Mouse (Mus musculus): ENCODE data around the gene Cd7. TPM values are rescaled to one million over a fixed set of nuclear protein-coding genes. Genes with fewer than 3 reads are reported as not detected.
"Not testable (repeated sequence)": the region's sequence is repeated elsewhere in the genome, so short reads cannot be mapped to it uniquely, and the experiment has no call there.

Gene Cd7
- polyA plus RNA-seq, 1 experiment from 2014 or later = 3.2 TPM

DNA sequence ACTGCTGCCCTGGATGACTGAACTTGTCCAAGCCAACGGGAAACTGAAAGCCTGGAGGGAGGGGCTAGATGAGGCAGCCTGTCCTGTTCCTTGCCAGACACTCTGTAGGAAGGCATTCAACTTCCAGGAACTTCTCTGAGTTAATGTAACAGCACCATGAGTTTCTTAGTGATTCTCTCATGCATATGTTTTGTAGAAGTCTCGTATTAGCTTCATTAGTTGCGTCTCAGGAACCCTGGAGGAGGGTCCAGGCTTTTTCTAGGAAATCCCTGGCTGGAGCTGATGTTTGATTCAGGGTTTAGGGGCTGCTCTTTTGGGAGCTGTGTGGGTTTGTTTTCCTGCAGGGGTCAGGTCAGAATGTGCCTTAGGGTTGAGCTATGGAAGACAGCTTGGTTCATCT lies 41.9 kb upstream of the Cd7 start, which contains the start of gene Sectm1a:
TSS of gene Sectm1a (minus strand) at position 101 of the 400 bp plus-strand sequence.
- no peaks in the 10 kb centered on the region for H3K9me3 ChIP-seq (ENCODE audit: low read length)
- peaks cover 13% of the 10 kb centered on the region for H3K4me1 ChIP-seq (ENCODE audit: insufficient read depth)
- ATAC-seq (no peak), DNase-seq (no peak)
- WGBS (ENCODE audit: insufficient replicate concordance) = 49% methylated on average over 3 of the region's 3 CpGs
- no peak within 1 kb of the TSS for H3K27ac ChIP-seq (ENCODE audit: low read depth)
- no peaks in the 10 kb centered on the region for H3K27me3 ChIP-seq (ENCODE audit: insufficient read depth, low read length)
- H3K36me3 ChIP-seq (replicated peaks; ENCODE audit: insufficient read depth, low read length) = no peaks in the 10 kb centered on the region
- H3K9ac ChIP-seq (replicated peaks) = no peak within 1 kb of the TSS; the same call in 1 of the 2 replicates
- TF ChIP-seq CTCF (IDR thresholded peaks at IDR 0.05; ENCODE audit: low read depth) = no peak
- no peak for TF ChIP-seq EP300 (IDR thresholded peaks at IDR 0.05; ENCODE audit: low read depth)
- H3K4me3 ChIP-seq (ENCODE audit: low read depth, low read length) = no peak within 1 kb of the TSS
- no peak within 1 kb of the TSS for H3K4me2 ChIP-seq (ENCODE audit: low read depth, low read length)

DNA sequence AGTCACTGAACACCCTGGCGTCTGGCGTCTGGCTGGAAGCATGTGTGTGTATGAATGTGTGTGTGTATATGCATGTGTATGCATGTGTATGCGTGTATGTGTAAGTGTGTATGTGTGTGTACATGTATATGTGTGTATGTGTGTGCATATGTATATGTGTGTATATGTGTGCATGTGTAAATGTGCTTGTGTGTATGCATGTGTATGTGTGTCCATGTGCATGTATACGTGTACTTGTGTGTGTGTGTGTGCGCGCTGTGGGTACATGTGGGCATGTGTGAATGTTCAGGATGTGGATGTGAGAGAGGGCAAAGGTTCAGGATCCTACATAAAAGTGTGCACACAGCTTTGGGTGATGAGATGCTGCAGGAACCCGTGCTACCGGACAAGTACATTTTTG lies 41.1 kb upstream of the Cd7 start:
- Histone ChIP-seq H3K4me3 (ENCODE audit: low read depth, low read length) (no peak overlapping the region), H3K36me3 (replicated peaks; ENCODE audit: insufficient read depth, low read length) (no peaks in the 10 kb centered on the region), H3K4me1 (ENCODE audit: insufficient read depth) (peaks cover 13% of the 10 kb centered on the region), H3K9ac (replicated peaks) (no peak overlapping the region), H3K27me3 (ENCODE audit: insufficient read depth, low read length) (no peaks in the 10 kb centered on the region), H3K27ac (ENCODE audit: low read depth) (no peak overlapping the region), H3K4me2 (ENCODE audit: low read depth, low read length) (no peak overlapping the region), H3K9me3 (ENCODE audit: low read length) (no peaks in the 10 kb centered on the region)
- WGBS (ENCODE audit: insufficient replicate concordance) = 87% methylated on average over 8 of the region's 8 CpGs
- TF ChIP-seq EP300 (IDR thresholded peaks at IDR 0.05; ENCODE audit: low read depth) (no peak), CTCF (IDR thresholded peaks at IDR 0.05; ENCODE audit: low read depth) (no peak)
- ATAC-seq = no peak
- DNase-seq = no peak

DNA sequence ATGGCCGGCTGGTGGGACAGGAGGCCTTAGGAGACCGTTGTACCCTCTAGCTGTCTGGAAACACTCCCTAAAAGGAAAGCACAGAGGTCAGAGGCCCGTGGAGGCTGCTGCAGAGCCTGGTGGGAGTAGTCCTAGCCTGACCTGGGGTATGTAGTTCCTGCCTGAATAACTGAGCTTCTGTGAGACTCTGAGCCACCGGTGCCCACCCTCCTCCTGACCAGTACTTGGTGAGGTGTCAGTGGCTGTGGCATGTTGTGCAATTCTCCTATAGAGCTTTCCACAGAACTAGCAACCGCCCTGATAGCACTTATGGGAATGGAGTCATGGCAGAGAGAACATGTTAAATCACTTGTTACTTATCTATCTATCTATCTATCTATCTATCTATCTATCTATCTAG lies 36.4 kb upstream of the Cd7 start:
- H3K4me1 ChIP-seq (ENCODE audit: insufficient read depth) = no peaks in the 10 kb centered on the region
- H3K36me3 ChIP-seq (replicated peaks; ENCODE audit: insufficient read depth, low read length) = no peaks in the 10 kb centered on the region
- no peak overlapping the region for H3K27ac ChIP-seq (ENCODE audit: low read depth)
- ATAC-seq (no peak), DNase-seq (no peak)
- H3K9me3 ChIP-seq (ENCODE audit: low read length) = no peaks in the 10 kb centered on the region
- H3K9ac ChIP-seq (replicated peaks) = no peak overlapping the region
- H3K4me2 ChIP-seq (ENCODE audit: low read depth, low read length) = no peak overlapping the region
- 59% methylated on average over 5 of the region's 5 CpGs for WGBS (ENCODE audit: insufficient replicate concordance)
- no peak overlapping the region for H3K4me3 ChIP-seq (ENCODE audit: low read depth, low read length)
- TF ChIP-seq EP300 (IDR thresholded peaks at IDR 0.05; ENCODE audit: low read depth) (no peak), CTCF (IDR thresholded peaks at IDR 0.05; ENCODE audit: low read depth) (no peak)
- no peaks in the 10 kb centered on the region for H3K27me3 ChIP-seq (ENCODE audit: insufficient read depth, low read length)

DNA sequence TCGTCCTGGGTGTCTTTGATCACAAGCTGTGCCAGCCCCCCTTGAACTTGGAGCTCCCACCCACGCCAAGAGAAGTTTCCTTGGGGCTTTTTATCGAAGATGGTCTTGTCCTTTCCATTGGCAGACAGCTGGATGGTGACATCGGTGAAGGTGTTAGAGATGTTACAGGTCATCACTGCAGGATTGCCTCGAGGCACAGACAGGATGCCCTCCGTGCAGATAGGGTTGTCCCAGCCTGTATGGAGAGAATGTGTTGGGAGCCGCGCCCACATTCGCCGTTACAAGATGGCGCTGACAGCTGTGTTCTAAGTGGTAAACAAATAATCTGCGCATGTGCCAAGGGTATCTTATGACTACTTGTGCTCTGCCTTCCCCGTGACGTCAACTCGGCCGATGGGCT lies 30.4 kb upstream of the Cd7 start:
- H3K9ac ChIP-seq (replicated peaks); H3K4me2 ChIP-seq (ENCODE audit: low read depth, low read length); H3K9me3 ChIP-seq (ENCODE audit: low read length); H3K36me3 ChIP-seq (replicated peaks; ENCODE audit: insufficient read depth, low read length); H3K4me3 ChIP-seq (ENCODE audit: low read depth, low read length); H3K27me3 ChIP-seq (ENCODE audit: insufficient read depth, low read length); ATAC-seq; H3K4me1 ChIP-seq (ENCODE audit: insufficient read depth); H3K27ac ChIP-seq (ENCODE audit: low read depth); DNase-seq: not testable (repeated sequence)
- WGBS (ENCODE audit: insufficient replicate concordance) = 85% methylated on average over 11 of the region's 16 CpGs

DNA sequence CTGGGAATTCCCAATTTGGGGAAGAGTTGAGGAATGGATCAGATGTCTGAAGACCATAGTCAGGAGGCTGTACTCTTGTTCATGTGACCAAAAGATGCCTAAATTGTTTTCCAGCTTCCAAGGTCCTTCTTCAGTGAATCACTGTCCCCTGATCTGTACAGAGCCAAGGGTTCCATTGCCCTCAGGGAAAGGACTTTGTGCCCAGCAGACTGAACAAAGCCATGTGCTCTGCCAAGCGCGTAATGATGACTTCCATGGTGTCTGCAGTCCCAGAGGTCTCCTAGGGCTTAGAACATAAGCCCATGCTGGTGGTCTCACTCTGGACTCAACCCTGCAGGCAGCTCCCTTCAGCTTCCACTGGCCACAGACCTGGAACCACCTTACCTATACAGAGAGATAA lies 28.7 kb upstream of the Cd7 start:
- H3K27ac ChIP-seq (ENCODE audit: low read depth) = no peak overlapping the region
- no peak for DNase-seq
- H3K36me3 ChIP-seq (replicated peaks; ENCODE audit: insufficient read depth, low read length) = no peaks in the 10 kb centered on the region
- no peak for ATAC-seq
- 85% methylated on average over 2 of the region's 2 CpGs for WGBS (ENCODE audit: insufficient replicate concordance)
- H3K4me1 ChIP-seq (ENCODE audit: insufficient read depth) = 0 out of 2 replicates have a peak, but pooled peaks cover 3% of the 10 kb centered on the region
- H3K27me3 ChIP-seq (ENCODE audit: insufficient read depth, low read length) = no peaks in the 10 kb centered on the region
- no peak overlapping the region for H3K4me3 ChIP-seq (ENCODE audit: low read depth, low read length)
- no peak overlapping the region for H3K9ac ChIP-seq (replicated peaks)
- H3K9me3 ChIP-seq (ENCODE audit: low read length) = no peaks in the 10 kb centered on the region
- TF ChIP-seq CTCF (IDR thresholded peaks at IDR 0.05; ENCODE audit: low read depth) (no peak), EP300 (IDR thresholded peaks at IDR 0.05; ENCODE audit: low read depth) (no peak)
- H3K4me2 ChIP-seq (ENCODE audit: low read depth, low read length) = no peak overlapping the region

DNA sequence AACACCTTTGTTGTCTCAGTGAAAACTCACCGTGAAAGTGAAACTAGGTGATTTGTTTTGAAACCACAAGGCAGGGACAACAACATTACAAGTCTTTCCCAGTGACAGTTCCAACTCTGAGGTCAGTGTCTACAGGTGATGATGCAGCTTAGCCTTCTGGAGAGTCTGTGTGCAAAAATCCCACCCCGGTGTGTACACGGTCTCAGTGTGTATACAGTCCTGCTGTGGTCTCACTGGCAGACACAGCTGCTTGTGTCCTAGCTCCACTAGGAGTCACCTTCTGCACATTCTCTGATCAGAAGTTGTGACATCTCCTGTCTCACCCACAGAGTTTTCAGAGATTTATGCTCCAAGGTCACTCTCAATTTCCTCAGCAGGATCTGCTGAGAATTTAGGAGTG lies 25.0 kb upstream of the Cd7 start:
- Histone ChIP-seq H3K9me3 (ENCODE audit: low read length) (no peaks in the 10 kb centered on the region), H3K9ac (replicated peaks) (no peak overlapping the region), H3K27ac (ENCODE audit: low read depth) (no peak overlapping the region), H3K4me3 (ENCODE audit: low read depth, low read length) (no peak overlapping the region), H3K27me3 (ENCODE audit: insufficient read depth, low read length) (no peaks in the 10 kb centered on the region), H3K4me2 (ENCODE audit: low read depth, low read length) (no peak overlapping the region; the same call in 1 of the 2 replicates), H3K4me1 (ENCODE audit: insufficient read depth) (peaks cover 8% of the 10 kb centered on the region; the same call in 1 of the 2 replicates), H3K36me3 (replicated peaks; ENCODE audit: insufficient read depth, low read length) (no peaks in the 10 kb centered on the region)
- 62% methylated on average over 3 of the region's 3 CpGs for WGBS (ENCODE audit: insufficient replicate concordance)
- DNase-seq = no peak
- peak; percentile 47 for ATAC-seq
- peak; percentile 67 for TF ChIP-seq CTCF (IDR thresholded peaks at IDR 0.05; ENCODE audit: low read depth)
- no peak for TF ChIP-seq EP300 (IDR thresholded peaks at IDR 0.05; ENCODE audit: low read depth)

DNA sequence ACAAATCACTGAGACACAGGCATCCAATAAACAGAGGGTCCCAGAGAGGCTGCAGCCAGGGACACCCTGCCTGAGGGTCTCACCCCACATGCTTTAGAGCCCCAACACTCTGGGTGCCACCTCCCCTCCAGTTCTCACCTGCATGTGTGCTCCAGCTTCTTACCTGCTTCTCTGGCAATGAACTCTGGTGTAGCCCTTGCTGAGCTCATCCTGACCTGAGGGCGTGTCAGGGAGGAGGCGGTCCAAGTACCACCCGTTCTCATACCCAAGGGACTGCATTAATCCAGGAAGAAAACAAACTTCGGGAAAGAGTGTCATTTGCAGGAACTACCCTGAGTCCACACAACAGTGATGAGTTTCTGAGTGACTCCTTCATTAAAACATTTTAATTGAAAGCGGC lies 24.2 kb upstream of the Cd7 start, which contains the start of gene Sectm1b:
TSS of gene Sectm1b (minus strand) at position 191 of the 400 bp plus-strand sequence.
- no peak within 1 kb of the TSS for H3K9ac ChIP-seq (replicated peaks)
- TF ChIP-seq CTCF (IDR thresholded peaks at IDR 0.05; ENCODE audit: low read depth) (no peak), EP300 (IDR thresholded peaks at IDR 0.05; ENCODE audit: low read depth) (no peak)
- no peak within 1 kb of the TSS for H3K27ac ChIP-seq (ENCODE audit: low read depth)
- H3K4me2 ChIP-seq (ENCODE audit: low read depth, low read length) = no peak within 1 kb of the TSS; the same call in 1 of the 2 replicates
- H3K36me3 ChIP-seq (replicated peaks; ENCODE audit: insufficient read depth, low read length) = no peaks in the 10 kb centered on the region
- H3K4me1 ChIP-seq (ENCODE audit: insufficient read depth) = peaks cover 8% of the 10 kb centered on the region
- ATAC-seq (no peak), DNase-seq (no peak)
- no peak within 1 kb of the TSS for H3K4me3 ChIP-seq (ENCODE audit: low read depth, low read length)
- WGBS (ENCODE audit: insufficient replicate concordance) = 71% methylated on average over 5 of the region's 5 CpGs
- H3K9me3 ChIP-seq (ENCODE audit: low read length) = no peaks in the 10 kb centered on the region
- H3K27me3 ChIP-seq (ENCODE audit: insufficient read depth, low read length) = no peaks in the 10 kb centered on the region
